Mouse (Mus musculus): ENCODE results near the gene Mill2. TPM values are rescaled to one million over a fixed set of nuclear protein-coding genes. Genes with fewer than 3 reads are reported as not detected.

The Mill2 gene
- polyA plus RNA-seq, 1 experiment from 2014 or later, result 0.45 TPM

- H3K36me3 ChIP-seq, result no peaks in the 10 kb centered on the region
- H3K4me1 ChIP-seq, result peaks cover 22% of the 10 kb centered on the region
- peak overlapping the region; percentile 79 for H3K4me3 ChIP-seq
- H3K4me2 ChIP-seq (replicated peaks), result peak overlapping the region; percentile 70
- 10% methylated on average over 17 of the region's 17 CpGs for WGBS
- H3K27ac ChIP-seq, result no peak overlapping the region
- H3K9ac ChIP-seq, result peak overlapping the region; percentile 57
- H3K27me3 ChIP-seq, result no peaks in the 10 kb centered on the region
- ATAC-seq (ENCODE audit: low FRiP score), result peak; percentile 7; the same call in 1 of the 2 replicates
- no peaks in the 10 kb centered on the region for H3K9me3 ChIP-seq (replicated peaks)
Observed at GRCm38 (mm10) chr7:18909797-18910196, 70.0 kb downstream of the Mill2 start.

GRCm38 (mm10) chr7:18910241-18910831, 70.6 kb downstream of the Mill2 start, which contains the start of gene Ccdc61:
Gene Ccdc61, minus strand, starts transcription at chr7:18910415.
- ATAC-seq (ENCODE audit: low FRiP score), result peak; percentile 99
- no peak within 1 kb of the TSS for H3K27ac ChIP-seq
- WGBS, result under 1% methylated on average over 33 of the region's 33 CpGs

More at GRCm38 (mm10) chr7:18910241-18910831, 70.6 kb downstream of the Mill2 start, which contains the start of gene Ccdc61:
- Histone ChIP-seq H3K9ac (peak within 1 kb of the TSS; percentile 57), H3K9me3 (replicated peaks) (no peaks in the 10 kb centered on the region), H3K27me3 (no peaks in the 10 kb centered on the region), H3K4me1 (peaks cover 22% of the 10 kb centered on the region), H3K4me2 (replicated peaks) (peak within 1 kb of the TSS; percentile 70), H3K4me3 (peak within 1 kb of the TSS; percentile 79), H3K36me3 (no peaks in the 10 kb centered on the region)

Other genes with a start within 250 kb of the Mill2 start
- not detected in 2 replicates for gene Psg23, start 223.5 kb upstream of the Mill2 start, polyA plus RNA-seq (2016; fragmentation: Nextera tagmentation; extraction: Ambion mirVana)
- gene Psg21, start 183.2 kb upstream of the Mill2 start, polyA plus RNA-seq (2016; fragmentation: Nextera tagmentation; extraction: Ambion mirVana), result not detected in 2 replicates
- not detected in 2 replicates for gene Psg20, start 153.8 kb upstream of the Mill2 start, polyA plus RNA-seq (2016; fragmentation: Nextera tagmentation; extraction: Ambion mirVana)
- not detected in 2 replicates for gene Psg22, start 121.9 kb upstream of the Mill2 start, polyA plus RNA-seq (2016; fragmentation: Nextera tagmentation; extraction: Ambion mirVana)
- gene Psg19, start 41.4 kb upstream of the Mill2 start, polyA plus RNA-seq (2016; fragmentation: Nextera tagmentation; extraction: Ambion mirVana), result not detected in 2 replicates
- not detected in 2 replicates for gene Psg17, start 18.4 kb upstream of the Mill2 start, polyA plus RNA-seq (2016; fragmentation: Nextera tagmentation; extraction: Ambion mirVana)
- gene Pglyrp1, start 31.4 kb downstream of the Mill2 start, polyA plus RNA-seq (2016; fragmentation: Nextera tagmentation; extraction: Ambion mirVana), result 2.9 and 3.8 TPM in 2 replicates
- gene Ccdc61, start 70.4 kb downstream of the Mill2 start, polyA plus RNA-seq (2016; fragmentation: Nextera tagmentation; extraction: Ambion mirVana), result 28.8 and 31.9 TPM in 2 replicates
- 11.2 and 12.5 TPM in 2 replicates for gene Nova2, start 85.9 kb downstream of the Mill2 start, polyA plus RNA-seq (2016; fragmentation: Nextera tagmentation; extraction: Ambion mirVana)
- 0.29 and 0.37 TPM in 2 replicates for gene Nanos2, start 147.4 kb downstream of the Mill2 start, polyA plus RNA-seq (2016; fragmentation: Nextera tagmentation; extraction: Ambion mirVana)
- 6.8 and 6.9 TPM in 2 replicates for gene Mypop, start 151.3 kb downstream of the Mill2 start, polyA plus RNA-seq (2016; fragmentation: Nextera tagmentation; extraction: Ambion mirVana)
- 44.0 and 47.4 TPM in 2 replicates for gene Irf2bp1, start 164.1 kb downstream of the Mill2 start, polyA plus RNA-seq (2016; fragmentation: Nextera tagmentation; extraction: Ambion mirVana)
- gene Foxa3, start 183.6 kb downstream of the Mill2 start, polyA plus RNA-seq (2016; fragmentation: Nextera tagmentation; extraction: Ambion mirVana), result 0.10 and 0.73 TPM in 2 replicates
- gene Sympk, start 184.4 kb downstream of the Mill2 start, polyA plus RNA-seq (2016; fragmentation: Nextera tagmentation; extraction: Ambion mirVana), result 47.0 and 50.8 TPM in 2 replicates
- gene Rsph6a, start 214.7 kb downstream of the Mill2 start, polyA plus RNA-seq (2016; fragmentation: Nextera tagmentation; extraction: Ambion mirVana), result not detected in 2 replicates
- 20.1 and 23.6 TPM in 2 replicates for gene Dmwd, start 236.3 kb downstream of the Mill2 start, polyA plus RNA-seq (2016; fragmentation: Nextera tagmentation; extraction: Ambion mirVana)
- gene Dmpk, start 243.9 kb downstream of the Mill2 start, polyA plus RNA-seq (2016; fragmentation: Nextera tagmentation; extraction: Ambion mirVana), result 13.4 and 14.6 TPM in 2 replicates

Data from hindbrain, embryonic 12.5 days (tissue).